Mouse (Mus musculus) yolk sac, embryonic 10.5 days (tissue): ENCODE measurements around the gene 1810010D01Rik.
A peak's percentile ranks its signal among the peaks of the same experiment; 100 is the strongest.

Experiments used
- DNase-seq: peaks from one replicate; pipeline ENCODE4 v3.0.0-alpha.2; 2017; ENCODE audit warnings: low spot score

Gene 1810010D01Rik

DNA sequence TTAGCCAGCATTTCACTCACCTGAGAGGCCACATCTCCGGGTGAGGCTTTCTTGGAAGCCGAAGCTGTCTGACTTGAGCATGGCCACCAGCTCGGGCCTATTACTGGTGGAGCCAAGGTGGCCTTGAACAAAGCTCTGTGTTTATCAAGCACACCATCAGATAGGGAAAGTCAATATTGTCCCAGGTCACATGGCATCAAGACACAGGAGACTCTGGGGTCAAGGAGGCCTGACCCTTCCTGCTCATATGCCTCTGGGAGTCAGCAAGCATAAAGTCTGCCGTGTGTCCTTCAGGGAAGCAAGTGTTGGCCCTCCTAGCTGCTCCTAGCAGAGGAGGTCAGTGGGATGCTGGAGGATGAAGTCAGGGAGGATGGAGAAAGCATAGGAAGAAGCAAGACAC, at the start of gene 1810010D01Rik:
TSS of gene 1810010D01Rik (minus strand) at position 114 of the 400 bp plus-strand sequence.
- peak; percentile 81 for DNase-seq

DNA sequence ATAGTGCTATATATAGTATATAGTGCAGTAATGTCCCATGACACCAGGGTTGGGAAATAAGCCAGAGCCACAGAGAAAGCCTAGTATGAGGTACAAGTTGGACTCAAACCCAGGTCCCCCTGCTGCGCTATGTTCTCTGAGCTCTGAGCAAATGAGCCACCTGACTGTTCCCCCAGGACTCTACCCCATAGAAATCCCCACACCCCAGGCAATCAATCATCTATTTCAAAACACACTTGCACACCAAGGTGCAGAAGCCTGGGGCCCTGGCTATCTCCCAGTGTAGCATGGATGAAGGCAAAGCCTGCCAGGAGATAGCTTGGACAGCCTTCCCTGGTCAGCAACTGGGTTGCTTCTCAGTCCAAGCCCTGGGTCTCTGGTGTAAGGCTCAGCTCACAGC, 48.2 kb upstream of the 1810010D01Rik start:
- DNase-seq: no peak

DNA sequence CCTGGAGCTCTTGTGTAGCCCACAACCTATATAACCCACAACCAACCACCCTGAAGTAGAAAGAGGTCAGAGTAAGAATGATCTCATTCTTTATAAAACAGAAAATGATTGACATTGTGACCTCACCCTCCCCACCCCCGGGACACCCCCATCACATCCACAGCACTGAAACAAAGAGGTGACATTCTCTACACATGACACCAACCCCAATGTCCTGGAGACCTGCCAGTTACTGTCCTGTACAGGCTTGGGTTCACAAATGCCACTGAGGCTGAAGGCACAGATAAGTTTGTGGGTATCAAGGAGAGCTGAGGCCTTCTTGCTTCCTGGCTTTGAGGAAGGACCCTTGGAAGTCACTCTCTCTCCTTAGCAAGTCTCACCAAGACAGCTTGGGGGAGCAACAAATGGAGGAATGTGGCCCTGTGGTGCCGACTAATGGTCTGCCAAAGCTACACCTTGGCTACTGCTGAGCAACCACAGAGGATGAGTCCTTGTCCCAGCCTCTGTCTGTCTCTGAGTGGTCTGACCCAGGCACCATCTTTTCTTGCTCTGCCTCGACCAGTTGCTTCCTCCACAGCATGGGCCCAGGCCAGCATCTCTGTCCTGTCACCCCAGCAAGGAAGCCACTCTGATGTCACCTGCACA, 46.2 kb upstream of the 1810010D01Rik start:
- no peak for DNase-seq

DNA sequence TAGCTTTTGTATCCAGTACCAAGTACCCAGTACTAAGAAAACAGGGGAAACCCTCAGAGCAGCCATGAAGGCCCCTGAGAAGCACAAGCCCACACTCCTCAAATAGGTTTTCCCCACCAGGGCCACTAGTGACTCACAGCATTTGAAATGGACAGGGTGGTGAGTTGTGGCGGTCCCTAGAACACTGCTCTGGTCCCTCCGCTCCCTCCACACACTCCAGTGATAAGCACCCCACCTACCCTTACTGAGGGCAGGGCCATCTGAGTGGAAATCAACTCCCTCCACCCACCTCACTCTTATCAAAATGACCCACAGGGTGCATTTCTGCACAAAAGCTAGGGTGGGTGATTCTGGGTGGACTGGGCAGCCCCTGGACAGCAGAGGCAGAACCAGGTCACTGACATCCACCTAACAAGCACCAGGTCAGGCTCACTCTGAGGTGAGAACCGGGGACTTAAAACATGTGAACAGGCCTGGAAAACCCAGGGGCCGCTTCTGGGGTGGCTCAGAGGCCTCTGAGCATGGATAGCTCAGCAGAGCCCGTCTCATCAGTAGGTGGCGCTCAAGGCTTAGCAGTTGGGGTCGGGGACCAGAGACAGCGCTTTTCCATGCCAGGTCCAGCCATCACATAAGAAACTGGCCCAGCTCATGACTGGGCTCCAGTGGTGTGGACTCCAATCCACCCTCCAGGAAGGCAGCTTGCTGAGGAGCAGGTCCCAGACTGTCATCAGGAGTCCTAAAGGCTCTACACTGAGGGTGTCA, 45.0 kb upstream of the 1810010D01Rik start:
- peak; percentile 60 for DNase-seq

DNA sequence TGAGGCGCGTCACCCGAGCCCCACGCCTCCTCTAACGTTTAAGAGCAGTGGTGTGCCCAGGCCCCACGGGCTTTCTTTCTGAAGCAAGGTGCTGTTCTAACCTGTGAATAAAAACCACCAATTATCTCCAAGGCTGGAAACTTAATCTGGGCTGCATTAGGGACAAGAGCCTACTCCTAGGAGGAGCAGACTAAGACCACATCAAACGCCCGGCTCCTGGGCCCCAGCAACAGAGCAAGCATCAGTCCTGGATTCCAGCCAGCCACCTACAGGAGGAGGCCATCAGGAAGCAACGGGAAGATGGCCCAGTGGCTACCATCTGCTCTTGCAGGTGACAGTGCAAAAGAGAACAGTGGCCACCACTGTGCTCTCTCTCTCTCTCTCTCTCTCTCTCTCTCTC, 42.3 kb upstream of the 1810010D01Rik start:
- no peak for DNase-seq

DNA sequence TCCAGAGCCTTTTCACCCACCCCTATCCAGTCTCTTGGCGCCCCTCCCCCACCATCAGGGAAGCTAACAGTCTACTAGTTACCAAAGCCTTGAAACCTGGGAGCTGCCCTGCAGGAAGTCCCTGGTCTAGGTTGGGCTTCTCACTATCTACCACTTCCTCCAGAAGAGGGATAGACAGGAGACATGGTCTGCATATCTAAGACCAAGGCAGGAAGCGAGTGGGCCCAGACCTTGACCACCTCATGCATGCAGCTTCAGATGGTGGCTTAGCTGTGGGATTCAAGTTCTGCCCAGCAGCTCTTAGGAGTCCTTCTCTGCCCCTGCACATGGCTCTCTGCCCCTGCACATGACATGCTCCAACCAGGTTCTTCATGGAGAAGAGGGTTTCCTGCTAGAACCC, 41.0 kb upstream of the 1810010D01Rik start:
- DNase-seq: no peak

DNA sequence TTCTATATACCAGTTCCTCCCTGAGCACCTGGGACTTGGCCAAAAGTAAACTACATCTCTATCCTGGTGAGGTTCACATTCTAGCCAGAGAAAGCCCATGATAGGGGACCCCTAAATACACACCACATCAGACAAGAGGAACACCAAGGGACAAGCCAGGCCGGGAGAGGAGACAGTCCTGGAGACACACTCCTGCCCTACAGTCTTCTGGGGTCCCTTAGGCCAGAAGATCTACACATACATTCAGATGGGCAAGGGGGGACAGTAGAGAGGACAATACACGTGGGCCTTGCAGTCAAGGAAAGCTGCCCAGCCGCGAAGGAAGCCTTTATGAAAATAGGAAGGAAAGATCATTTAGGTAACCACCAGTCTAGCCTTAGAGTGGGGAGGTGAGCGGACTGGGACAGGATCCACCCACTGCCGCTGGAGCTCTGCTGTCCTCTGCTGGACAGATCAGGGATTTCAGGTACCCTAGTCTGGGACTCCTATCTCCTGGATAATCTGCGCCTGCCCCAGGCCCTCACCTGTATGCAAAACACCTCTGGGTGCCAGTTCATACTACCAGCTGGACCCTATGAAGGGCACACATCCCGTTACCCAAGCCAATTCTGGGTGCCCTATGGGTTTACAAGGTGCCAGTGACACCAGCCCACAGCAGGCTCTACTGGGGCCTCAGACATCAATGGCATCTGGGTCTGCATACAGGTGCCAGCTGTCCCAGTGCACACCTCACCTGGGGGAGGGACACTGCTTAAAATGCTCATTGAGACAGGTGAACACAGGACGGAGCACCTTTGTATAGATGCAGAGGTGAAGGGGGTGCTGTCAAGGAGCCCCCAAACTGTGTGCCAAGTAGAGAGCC, 35.2 kb upstream of the 1810010D01Rik start:
- DNase-seq: peak; percentile 64

DNA sequence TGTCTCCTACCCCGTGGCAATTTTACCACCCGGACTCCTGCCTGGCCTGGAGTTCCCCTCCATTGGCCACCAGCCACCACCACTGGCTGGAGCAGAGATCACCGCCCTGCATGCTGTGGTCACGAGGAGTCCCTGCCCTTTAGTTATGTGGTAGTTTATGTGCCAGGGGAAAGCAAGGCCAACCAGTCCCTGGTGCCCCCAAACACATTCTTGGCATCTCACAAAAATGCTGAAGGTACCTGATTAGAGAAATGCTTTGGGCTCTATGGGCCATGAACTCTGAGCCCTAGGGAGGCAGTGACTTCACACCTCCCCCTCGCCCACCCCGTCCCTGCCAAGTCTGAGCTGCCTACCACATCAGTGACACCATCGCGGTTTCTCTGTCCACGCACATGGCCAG, 34.1 kb upstream of the 1810010D01Rik start:
- no peak for DNase-seq

DNA sequence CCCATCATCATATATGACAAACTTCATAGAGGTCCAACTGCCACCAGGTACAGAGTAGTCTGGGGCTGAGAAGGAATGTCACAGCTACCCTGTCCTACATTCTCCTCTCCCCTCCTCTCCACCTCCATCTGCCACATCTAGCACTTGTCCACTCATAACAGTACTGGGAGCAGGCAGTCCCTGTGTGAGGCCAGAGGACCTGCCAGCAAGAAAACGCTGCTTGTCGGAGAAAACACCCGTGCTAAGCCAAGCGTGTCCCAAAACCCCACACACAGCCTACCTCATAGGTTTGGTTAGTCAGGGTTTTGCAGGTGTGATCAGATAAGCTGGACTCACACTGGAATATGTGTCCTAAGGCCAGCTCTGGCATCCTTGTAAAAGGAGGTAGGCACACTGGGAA, 33.0 kb upstream of the 1810010D01Rik start:
- DNase-seq: no peak

DNA sequence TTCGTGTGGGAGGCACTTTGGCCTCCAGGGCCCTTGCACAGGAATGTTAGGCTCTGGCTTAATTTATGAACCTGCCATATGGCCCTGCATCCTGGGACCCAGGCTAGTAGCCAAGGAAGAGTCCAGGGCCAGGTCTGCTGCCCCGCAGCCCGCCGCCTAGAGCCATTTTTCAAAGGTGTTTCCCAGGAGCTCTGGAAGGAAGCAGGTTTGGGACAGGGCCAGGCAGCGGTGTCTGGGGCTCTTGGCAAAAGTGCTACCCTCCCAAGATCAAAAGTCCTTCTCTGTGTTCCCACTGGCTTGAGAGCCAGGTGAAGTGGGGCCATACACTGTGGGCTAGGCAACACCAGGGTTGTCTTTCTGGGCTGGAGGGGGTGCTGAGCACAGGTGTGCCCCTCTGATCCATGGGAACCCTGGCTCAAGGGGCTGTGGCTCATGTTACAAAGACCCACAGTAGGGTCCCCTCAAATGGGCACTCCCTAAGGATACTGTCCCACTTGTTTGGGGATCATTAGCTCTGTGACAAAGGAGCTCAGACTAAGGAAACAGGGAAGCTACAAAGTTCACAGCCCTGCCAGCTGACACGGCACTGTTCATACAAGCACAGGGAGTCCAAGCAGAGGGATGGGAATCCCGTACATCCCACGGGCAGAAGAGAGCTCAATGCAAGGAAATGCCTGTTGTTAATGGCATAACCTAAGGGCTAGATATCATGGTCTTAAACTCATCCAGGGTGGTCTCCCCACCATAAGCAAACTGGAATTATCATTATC, 32.0 kb upstream of the 1810010D01Rik start:
- no peak for DNase-seq

DNA sequence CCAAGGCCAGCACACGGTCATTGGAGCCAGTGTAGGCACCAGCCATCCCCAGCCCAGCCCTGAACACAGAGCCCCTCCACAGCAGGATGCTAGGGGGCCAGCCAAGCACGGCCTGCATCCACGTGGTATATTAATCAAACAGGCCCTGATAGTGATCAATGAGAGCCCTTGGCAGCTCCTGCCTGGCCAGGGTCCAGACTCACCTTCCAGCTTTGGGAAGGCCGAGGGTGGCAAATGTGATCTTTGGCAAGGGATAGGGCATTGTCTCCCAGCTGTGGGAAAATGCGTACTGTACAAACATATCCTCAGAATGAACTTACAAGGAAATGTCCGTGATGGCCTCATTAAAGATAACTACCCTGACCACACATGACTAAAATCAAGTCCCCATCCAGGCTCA, 31.2 kb upstream of the 1810010D01Rik start:
- DNase-seq: no peak

DNA sequence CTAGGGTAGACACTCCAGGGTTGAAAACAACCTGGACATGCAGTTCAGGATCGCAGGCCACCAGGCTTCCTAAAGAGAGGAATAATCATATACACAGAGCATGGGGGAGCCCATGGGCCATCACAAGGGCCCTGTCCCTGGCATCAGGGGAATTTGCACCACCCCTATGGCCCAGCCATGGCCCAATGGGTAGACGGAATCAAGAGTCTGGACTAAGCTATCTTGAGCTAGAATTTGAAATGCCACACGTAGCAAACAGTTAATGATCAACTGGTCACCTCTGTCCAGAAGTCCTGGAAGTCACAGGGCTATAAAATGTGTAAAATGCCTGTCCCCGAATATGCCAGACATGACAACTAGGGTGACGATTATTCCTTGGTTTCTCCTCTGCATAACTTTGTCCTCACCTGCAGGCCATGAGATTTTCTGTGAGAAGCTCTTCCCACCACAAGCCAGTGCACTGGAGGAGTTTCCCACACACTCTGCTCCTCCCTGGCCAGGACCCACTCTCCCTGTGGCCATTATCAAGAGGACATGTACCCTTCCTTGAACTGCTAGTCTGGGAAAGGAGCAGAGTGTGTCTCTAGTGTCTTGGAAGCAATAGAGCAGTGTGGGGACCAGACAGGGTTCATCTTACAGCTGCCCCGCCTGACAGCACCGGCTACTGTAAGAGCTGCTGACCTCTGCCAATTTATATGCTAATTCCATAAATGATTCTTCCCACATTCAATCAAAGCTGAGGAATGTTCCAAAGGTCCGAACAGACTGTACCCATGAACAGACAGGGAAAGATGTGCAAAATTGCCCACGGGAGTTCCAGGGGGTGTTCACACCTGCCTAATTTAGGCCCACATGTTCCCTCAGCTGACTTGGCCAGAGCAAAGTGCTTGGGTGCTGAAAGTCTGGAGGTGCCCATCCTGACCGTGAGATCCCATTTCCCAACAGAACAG, 27.2 kb upstream of the 1810010D01Rik start:
- DNase-seq: peak; percentile 24

DNA sequence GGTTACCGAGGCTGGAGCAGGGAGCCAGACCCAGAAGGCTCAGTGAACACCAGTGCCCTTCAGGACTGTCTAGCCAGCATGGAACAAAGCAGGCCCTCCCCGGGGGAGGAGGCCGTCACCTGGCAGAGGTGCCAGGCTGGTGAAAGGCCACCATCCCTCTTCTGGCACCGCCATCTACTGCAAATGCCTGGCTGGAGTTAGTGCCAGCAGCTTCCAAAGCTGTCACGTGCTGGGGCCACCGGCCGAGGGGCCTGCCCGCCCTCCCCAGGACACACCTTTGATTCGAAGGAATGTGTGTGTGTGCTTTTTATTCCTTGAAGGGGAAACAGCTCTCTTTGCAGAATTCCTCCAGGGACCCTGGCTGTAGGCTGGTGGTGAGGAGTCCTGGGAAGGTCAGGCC, 23.7 kb upstream of the 1810010D01Rik start:
- no peak for DNase-seq

DNA sequence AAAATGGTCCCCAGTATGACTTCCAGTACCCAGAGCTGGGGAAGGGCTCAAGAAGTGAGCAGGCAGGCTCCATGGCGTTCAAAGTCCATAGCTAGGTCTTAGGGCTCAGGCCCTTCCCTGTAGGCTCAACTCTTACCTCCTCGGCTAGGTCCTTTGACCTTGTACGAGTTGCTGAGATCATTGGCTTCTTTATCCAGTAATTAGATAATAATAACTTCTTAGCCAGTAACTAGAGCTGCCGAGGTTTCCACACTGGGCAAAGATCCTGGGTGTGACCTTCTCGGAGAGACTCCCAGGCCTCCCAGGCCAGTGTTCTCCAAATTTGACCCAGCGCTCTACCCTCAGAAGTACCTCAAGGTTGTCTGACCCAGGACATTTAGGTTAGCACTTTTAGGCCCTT, 18.7 kb upstream of the 1810010D01Rik start:
- DNase-seq: no peak

DNA sequence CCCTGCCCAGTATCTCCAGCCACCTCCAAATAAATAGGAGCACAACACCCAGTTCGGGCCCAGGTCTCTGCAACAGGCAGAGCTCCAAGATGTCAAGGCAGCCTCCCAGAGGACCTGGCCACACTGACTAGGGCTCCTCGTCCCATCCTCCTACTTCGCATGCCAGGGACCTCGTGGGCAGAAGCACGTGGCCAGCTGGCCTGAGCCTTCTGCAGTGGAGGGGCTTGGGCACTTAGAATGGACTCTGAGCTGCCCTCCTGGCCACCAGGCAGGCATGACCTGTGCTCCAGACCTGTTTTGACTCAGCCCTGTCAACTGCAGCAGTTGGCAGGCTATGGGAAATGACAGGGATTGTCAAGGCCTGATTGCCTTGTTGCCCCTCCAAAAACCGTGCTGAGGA, 17.7 kb upstream of the 1810010D01Rik start:
- no peak for DNase-seq

DNA sequence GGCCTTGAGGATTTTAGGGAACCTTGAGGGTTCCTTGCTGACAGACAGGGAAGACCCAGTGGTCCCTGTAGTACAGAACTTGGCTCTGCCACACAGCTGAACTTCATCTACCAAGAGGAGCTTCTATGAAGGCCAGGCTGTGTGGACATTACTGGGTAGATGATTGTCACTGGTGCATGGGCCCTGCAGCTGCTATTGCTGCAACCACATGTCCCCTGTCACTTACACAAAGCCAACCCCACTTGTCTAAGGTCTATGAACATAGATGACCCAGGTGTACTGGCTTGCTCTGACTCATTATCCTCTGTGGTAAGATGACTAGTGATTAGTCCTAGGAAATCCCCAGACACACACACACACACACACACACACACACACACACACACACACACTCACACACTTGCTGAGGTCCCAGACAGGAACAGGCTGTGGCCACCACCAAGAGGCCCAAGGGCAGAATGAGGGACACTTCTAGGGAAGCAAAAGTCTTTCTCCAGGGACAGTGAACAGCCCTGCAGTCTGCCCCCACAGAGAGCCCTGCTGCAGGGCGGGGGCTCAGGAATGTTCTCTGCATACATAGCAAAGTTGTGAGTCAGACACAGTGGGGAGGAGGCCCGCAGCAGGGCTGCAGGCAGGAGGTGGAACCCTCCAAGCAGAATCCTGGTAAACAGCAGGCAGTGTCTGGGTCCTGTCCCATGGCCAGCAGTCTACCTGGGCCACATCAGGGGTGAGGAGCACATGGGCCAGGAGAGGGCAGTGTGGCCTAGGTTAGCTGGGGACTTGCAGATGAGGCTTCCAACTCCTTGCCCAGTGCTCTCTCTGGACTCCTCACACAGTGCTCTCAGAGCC, 14.1 kb upstream of the 1810010D01Rik start:
- DNase-seq: peak; percentile 89

DNA sequence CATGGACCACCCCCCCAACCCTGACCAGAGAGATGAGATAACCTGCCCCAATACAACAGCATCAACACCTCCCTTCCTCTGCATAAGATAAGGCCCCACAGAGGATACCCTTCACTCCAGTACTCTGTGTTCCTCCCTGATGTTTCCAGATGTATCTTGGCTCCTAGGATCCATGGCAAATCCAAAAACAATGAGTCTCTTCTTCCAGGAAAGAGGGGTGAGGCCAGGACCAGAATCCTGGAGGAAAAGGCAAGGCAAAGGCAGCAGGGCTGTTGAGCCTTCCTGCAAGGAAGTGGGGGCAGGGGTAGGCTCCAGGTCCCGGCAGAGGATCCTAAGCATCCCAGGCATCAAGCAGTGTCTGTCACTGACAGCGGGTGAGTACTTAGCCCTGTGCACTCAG, 13.4 kb upstream of the 1810010D01Rik start:
- no peak for DNase-seq

DNA sequence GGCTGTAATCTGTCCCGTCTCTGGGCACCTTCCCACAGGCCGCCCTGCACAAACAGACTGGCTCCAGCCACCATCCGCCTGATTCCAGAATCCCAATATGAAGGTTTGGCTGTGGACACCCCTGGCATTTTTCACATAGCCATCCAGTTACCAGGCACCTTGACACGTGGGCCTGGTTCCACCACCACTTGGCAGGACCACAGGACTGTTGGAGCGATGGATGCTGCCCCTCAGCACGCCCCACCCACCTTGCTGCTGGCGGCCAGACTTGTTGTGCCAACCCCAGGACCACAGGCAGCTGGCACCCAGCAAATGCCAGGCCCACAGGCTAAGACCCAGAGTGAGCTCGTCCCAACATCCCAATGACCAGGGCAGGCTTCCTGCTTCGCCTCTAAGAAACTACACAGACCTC, 11.5 kb upstream of the 1810010D01Rik start:
- DNase-seq: no peak

DNA sequence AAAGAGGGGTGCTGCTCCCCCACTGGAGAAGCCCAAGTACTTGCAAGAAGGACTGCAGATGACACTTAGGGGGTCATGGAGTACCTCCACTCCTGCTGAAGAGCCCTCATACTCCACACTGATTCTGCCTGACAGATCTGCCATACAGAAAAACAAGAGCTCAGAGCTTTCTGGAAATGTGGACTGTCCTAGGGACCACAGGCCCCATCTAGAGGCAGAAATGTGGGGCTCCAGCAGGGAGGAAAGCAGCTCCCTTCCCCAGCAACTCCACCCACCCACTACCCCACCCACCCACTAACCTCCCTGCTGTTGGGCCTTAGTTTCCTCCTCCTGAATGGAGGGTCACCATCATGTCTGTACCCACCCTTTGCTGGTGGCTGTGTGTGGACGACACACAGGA, 8.7 kb upstream of the 1810010D01Rik start:
- DNase-seq: no peak

DNA sequence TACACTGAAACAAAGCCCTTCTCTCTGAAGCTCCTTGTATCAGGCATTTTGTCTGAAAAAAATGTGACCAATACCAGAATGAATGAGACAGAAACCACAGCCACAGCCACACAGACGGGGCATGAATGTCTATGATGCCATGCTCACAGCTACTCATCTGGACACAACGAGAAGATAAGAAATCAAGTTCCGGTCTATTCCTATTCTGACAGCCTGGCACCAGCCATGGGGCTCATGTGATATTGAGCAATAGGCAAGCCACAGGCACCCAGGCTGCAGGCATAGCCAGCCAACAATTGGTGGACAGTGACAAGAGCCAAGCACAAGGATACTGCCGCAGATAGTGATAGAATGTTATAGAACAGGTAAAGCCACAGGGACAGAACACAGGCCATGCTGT, 7.6 kb upstream of the 1810010D01Rik start:
- no peak for DNase-seq
